Mouse (Mus musculus): ENCODE results near the gene Rspo3. TPM values are rescaled to one million over a fixed set of nuclear protein-coding genes. Genes with fewer than 3 reads are reported as not detected.

Gene Rspo3
- not detected in 4 replicates for total RNA-seq (2023)

GRCm38 (mm10) chr10:29535546-29536260 is at the start of gene Rspo3:
TSS of gene Rspo3 (minus strand) at chr10:29535867.

Other genes with a start within 250 kb of the Rspo3 start
- 6.3 to 9.2 TPM (median 8.6 TPM) in 4 replicates for gene Echdc1, start 222.7 kb downstream of the Rspo3 start, total RNA-seq (2023)
- 67.9 to 76.5 TPM (median 70.5 TPM) in 4 replicates for gene Rnf146, start 173.4 kb downstream of the Rspo3 start, total RNA-seq (2023)